Mouse (Mus musculus): ENCODE measurements around the gene Dip2b.

The Dip2b gene

DNA sequence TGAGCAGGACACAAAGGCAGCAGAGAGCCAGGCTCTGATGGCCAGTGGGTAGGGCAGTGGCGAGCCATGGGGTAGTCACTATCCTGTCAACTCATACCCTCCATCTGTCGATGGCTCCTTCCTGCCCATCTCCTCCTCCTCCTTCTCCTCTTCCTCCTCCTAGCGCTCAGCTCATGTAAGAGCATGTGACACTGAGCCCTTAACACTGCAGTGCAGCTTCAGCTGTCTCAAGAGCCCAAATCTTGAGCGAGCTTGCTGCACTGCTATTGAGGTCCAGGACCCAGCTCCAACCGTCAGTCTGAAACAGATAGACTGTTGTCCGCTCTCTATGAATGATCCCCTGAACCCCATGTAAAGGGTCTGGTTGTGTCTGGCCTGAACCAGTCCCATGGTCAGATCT is 141.2 kb downstream of the Dip2b start:
- DNase-seq (ENCODE audit: low spot score): no peak

DNA sequence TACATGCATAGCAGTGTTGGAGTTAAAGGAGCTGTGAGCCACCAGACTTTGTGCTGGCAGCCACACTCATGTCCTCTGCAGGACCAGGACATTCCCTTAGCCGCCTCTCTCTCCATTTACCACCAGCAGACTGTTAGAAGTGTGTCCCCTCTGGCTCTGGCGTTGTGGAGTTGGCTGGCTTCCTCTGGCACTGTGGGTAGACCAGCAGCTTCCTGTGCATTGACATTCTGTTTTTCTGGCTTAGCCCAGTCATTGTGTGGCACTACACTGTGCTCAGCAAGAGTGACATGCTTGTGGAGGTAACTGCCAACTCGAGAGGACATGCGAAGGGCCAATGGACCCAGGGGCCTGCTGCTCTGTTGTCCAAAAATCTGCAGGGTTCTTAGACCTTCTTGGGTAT is 141.8 kb downstream of the Dip2b start:
- DNase-seq (ENCODE audit: low spot score): no peak

DNA sequence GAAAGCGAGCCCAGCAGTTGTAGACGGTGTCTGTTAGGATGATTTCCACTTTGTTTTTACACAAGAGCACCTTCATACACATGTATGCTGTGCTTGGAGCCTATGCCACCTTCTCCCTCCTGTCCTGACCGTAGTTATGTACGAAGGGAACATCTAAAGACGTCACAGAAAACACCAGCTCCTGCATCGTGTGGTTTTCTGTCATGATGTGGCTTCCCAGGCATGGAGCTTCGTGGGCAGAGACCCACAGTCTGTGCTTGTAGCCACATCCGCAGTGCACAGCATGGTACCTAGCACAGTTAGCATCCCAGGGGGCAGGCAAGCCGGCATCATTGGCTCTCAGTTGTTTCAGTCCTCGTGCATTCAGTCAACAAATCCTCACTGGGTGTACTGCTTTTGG is 143.4 kb downstream of the Dip2b start:
- no peak for DNase-seq (ENCODE audit: low spot score)

DNA sequence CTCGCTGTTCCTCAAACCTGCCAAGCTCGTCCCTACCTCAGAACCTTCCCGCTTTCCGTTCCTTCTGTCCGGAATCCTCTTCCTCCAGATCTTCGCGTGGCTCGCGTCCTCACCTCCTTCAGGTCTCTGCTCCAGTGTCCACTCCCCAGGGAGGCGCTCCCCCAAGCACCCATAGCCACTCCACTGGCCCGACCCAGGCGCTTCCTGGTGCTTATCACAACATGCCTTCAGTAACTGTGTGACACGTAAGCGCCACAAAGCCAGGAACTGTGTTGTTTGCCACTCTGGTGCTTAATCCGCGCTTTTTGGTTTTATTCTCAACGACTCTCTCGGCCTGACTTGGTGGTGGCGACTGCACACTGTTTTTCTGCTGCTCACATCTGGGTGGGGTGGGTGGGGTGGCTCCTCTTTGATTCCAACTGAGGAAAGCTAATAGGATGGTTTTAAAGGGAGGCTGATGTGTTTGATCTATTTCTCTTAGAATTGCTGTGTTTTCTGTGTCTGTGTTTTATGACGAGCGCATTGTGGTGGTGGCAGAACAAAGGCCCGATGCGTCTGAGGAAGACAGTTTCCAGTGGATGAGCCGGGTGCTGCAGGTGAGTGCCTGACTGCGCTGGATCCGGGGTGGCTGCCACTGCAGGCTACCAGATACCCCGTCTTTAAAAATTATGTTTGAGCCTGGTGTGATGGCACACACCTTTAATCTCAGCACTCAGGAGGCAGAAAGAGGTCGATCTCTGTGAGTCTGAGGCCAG is 144.2 kb downstream of the Dip2b start:
- DNase-seq (ENCODE audit: low spot score): no peak

GRCm38 (mm10) chr15:100183510-100183909 is 145.0 kb downstream of the Dip2b start:
- no peak for DNase-seq (ENCODE audit: low spot score)

- DNase-seq (ENCODE audit: low spot score): no peak
These were observed 146.5 kb downstream of the Dip2b start for GRCm38 (mm10) chr15:100184821-100185496.

GRCm38 (mm10) chr15:100186234-100186633 is 147.8 kb downstream of the Dip2b start:
- DNase-seq (ENCODE audit: low spot score): no peak

DNA sequence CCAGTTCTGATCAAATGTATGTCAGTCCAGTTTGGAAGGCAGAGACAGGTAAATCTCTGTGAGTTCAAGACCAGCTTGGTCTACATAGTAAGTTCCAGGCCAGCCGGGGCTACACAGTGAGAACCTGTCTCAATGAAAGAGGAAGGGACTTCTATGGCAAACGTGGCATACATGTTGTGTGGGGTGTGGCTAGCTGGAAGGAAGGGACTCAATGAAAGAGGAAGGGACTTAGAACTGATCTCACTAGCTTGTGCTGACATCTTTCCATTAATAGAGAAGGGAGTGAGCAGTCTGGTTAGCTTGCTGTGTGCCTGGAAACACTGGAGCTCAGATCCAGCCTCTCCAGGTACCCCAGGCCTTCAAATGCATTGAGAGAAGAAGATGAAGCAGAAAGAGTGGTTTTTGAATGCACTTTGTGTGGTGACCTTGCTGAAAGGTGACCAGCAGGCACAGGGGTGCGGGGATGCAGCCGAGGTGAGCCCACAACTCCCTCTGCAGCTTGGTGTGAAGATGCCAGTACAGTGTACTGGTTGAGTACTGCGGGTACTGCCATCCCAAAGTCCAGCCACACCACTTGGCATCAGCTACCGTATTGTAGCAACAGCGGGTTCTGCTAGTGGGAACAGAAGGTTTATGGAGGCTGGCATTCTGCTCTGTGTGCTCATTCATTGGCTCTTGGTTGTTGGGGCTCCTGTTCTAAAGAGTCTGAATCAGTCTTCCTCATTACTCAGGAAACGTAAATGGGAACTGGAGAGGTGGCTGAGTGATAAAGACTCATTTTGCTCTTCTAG is 148.6 kb downstream of the Dip2b start:
- no peak for DNase-seq (ENCODE audit: low spot score)

DNA sequence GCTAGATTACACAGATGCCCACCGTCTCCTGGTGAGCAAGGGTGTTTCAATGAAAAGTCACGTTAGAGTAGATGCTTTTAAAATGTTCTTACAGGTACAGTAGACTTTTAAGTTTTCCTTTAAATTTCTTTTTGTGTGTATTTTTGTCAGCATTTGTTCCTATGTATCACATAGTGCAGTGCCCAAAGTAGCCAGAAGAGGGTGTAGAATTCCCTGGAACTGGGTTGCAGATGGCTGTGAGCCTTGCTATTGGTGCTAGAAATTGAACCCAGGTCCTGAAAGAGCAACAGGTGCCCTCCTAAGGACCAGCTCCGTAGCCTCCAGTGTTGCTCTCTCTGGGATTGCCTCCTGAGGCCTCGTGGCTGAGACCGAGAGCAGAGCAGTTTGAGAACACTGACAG is 150.1 kb downstream of the Dip2b start:
- DNase-seq (ENCODE audit: low spot score): no peak

DNA sequence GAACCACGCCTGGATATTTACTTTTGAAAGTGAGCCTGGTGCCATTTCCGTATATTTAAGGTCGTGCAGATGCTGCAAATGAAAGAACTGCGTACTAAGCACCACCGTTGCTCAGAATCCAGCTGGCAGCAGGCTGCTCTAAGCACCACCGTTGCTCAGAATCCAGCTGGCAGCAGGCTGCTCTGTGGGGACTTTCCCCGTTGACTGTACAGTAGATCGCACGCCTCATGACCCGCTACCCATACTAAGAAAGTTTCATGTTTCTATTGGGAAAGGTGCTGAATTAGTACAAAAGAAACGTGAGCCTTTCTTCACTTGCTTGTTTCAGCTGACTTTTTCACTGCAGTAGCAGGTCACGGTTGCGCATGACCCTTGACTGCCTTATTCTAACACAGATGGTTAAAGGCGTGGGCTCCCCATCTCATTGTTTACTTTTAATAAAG is 150.5 kb downstream of the Dip2b start:
- no peak for DNase-seq (ENCODE audit: low spot score)

DNA sequence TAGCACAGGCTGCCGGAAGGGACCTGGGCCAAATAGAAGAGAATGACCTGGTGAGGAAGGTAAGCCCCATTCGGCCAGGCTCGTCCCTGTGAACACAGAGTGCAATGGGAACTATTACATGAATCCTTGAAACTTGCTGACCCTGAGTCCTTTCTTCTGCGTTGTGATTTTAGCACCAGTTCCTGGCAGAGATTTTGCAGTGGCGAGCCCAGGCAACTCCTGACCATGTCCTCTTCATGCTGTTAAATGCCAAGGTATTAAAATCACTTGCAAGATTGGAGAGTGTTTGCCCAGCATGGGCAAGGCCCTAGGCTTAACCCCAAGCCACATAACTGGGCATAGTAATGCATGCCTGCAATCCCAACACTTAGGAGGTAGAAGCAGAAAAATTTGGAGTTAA is 151.6 kb downstream of the Dip2b start:
- DNase-seq (ENCODE audit: low spot score): no peak

DNA sequence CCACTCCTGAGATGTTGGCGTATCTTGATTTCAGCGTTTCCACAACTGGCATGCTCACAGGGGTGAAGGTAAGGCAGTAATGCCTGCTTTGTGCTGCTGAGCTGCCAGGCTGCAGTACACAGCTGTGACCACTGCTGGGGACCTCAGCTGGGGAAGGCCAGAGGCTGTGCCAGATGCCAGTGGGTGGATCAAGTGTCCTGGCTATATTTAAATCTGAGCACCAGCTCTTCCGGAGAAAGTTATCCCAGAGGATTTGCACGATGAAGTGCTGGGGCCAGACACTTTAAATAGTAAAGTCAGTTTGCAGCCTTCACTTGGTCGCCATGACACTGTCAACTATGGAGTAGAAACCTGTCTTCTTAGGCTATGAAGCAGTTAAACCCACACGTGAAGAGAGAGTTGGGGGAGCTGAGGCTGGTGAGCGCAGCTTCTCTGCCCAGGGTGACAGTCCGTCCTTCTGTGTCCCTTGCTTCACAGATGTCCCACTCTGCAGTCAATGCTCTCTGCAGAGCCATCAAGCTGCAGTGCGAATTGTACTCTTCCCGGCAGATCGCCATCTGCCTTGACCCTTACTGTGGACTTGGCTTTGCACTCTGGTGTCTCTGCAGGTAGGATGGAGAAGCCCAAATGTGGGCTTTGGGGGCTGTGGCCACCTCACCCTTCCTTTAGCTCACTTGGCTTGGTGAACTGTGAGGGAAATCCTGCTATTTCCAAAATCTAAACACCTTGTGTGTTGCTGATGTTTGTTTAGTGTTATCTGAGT is 160.7 kb downstream of the Dip2b start:
- DNase-seq (ENCODE audit: low spot score): no peak

DNA sequence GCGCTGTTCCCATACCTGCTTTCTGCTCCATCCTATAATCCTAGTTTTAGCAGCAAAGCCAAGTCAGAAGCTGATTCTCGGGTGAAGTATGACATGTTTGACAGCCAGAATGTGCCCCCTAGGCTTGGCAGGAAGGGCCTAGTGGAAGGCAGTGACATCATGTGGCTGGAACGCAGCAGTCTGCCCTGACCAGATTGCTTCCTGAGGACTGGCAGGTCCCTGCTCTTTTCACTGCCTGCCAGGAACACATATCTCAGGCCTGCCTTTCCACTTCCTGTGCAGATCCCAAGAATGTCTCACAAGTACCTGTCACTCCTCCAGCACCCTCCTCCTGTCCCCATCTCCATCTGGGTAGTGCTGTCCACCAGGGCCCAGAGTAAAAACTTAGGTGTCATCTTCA is 161.3 kb downstream of the Dip2b start:
- no peak for DNase-seq (ENCODE audit: low spot score)

GRCm38 (mm10) chr15:100201806-100202205 is 163.3 kb downstream of the Dip2b start:
- no peak for DNase-seq (ENCODE audit: low spot score)

- DNase-seq (ENCODE audit: low spot score): no peak
These were observed 164.1 kb downstream of the Dip2b start for GRCm38 (mm10) chr15:100202431-100203015.

- no peak for DNase-seq (ENCODE audit: low spot score)
These were observed 166.1 kb downstream of the Dip2b start for GRCm38 (mm10) chr15:100204574-100204973.

DNA sequence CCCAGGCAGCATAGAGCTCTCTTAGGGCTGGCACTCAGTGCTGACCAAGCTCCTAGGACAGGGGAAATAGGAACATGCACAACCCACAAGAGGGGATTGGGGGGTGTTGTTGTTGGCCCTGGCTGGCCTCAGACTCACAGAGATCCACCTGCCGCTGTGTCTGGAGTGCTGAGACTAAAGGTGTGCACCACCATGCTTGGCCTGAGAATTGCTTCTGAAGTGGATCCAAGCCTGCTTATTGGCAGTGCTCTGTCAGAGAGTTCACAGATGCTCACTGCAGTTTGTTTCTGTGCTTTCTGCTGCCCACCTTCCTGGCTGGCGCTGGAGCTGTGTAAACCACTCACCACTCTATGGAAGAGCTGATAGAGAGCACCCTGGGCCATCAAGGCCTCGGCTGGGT is 171.5 kb downstream of the Dip2b start:
- no peak for DNase-seq (ENCODE audit: low spot score)

DNA sequence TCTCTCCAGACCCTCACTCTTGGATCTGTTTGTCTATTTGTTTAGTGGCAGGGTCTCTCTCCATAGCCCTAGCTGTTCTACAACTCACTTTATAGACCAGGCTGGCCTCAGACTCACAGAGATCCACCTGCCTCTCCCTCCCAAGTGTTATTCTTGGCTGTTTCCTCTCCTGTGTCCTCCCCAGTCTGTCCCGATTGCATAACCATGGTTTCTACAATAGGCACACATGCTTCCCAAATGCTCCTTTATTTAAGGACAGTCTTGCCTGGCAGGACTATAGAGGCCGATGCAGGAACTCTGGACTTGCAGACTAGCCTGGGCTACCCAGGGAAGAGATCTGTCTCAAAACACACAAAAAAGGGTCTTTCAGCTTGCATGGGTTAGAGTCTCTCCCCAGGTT is 174.9 kb downstream of the Dip2b start:
- DNase-seq (ENCODE audit: low spot score): no peak

DNA sequence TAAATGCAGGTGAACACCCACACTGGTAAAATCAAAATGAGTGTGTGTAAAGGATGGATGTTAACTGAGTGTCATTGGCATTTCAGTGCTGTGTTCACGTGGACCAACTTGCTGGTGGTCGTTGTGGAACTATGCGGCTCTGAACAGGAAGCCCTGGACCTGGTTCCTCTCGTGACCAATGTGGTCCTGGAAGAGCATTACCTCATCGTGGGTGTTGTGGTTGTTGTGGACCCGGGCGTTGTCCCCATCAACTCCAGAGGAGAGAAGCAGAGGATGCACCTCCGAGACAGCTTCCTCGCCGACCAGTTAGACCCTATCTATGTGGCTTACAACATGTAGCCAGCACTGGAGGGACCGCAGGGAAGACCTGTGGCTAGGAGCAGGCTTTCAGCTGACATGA is 176.6 kb downstream of the Dip2b start:
- no peak for DNase-seq (ENCODE audit: low spot score)

GRCm38 (mm10) chr15:100216173-100216572 is 177.7 kb downstream of the Dip2b start:
- no peak for DNase-seq (ENCODE audit: low spot score)

DNA sequence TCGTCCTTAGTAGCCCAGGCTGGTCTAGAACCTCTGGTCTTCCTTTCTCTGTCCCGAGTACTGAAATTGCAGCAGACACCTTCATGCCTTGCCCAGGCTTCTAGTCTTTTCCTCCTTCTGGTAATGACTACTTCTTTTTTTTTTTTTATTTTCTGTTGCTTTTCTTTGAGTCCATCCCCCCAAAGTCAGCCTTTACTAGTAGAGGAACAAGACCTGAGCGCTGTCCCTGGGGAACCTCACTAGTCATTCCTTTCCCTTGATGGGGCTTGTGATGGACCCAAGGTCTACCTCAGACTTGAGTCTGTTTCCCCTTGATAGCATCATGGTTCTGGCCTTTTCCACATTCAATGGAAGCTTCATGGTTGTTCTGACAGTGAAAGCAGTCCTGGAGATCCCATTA is 179.6 kb downstream of the Dip2b start:
- no peak for DNase-seq (ENCODE audit: low spot score)

GRCm38 (mm10) chr15:100219396-100219795 is 180.9 kb downstream of the Dip2b start:
- no peak for DNase-seq (ENCODE audit: low spot score)

All from spleen, adult 12 weeks (tissue).